Mouse (Mus musculus) liver, embryonic 12.5 days (tissue): ENCODE data around the gene Rala. TPM values are rescaled to one million over a fixed set of nuclear protein-coding genes. Genes with fewer than 3 reads are reported as not detected.

Source experiments
- ATAC-seq: fragments of 200-750 bp; cut with Nextera tagmentation; 2 replicates; pipeline ENCODE4 v1.8.0; 2017; ENCODE audit warnings: moderate number of reproducible peaks, mild to moderate bottlenecking, moderate library complexity
- H3K27ac ChIP-seq: fragments of 300-500 bp; sonication (generic); 2 replicates; pipeline ENCODE4 v1.5.1; 2016; ENCODE audit warnings: mild to moderate bottlenecking
- H3K27me3 ChIP-seq: fragments of 300-500 bp; sonication (generic); replicated peaks from 2 replicates; pipeline ENCODE4 v1.6.1; 2016; ENCODE audit warnings: mild to moderate bottlenecking, moderate library complexity
- H3K36me3 ChIP-seq: fragments of 300-500 bp; sonication (generic); 2 replicates; pipeline ENCODE4 v1.6.1; 2016; ENCODE audit warnings: mild to moderate bottlenecking, moderate library complexity
- H3K4me1 ChIP-seq: fragments of 300-500 bp; sonication (generic); 2 replicates; pipeline ENCODE4 v1.6.1; 2016
- H3K4me2 ChIP-seq: fragments of 300-500 bp; sonication (generic); 2 replicates; pipeline ENCODE4 v1.6.1; 2016; ENCODE audit warnings: mild to moderate bottlenecking, moderate library complexity
- H3K4me3 ChIP-seq: fragments of 300-500 bp; sonication (generic); 2 replicates; pipeline ENCODE4 v1.5.1; 2016; ENCODE audit warnings: mild to moderate bottlenecking, moderate library complexity
- H3K9ac ChIP-seq: fragments of 300-500 bp; sonication (generic); 2 replicates; pipeline ENCODE4 v1.6.1; 2016; ENCODE audit warnings: mild to moderate bottlenecking, moderate library complexity
- H3K9me3 ChIP-seq: fragments of 300-500 bp; sonication (generic); replicated peaks from 2 replicates; pipeline ENCODE4 v1.6.1; 2016; ENCODE audit warnings: mild to moderate bottlenecking, moderate library complexity
- WGBS: fragments of 180-500 bp; shearing (Covaris S2); methylation state at CpG from one replicate; pipeline ENCODE4 v1.1.7; 2016; ENCODE audit not compliant: insufficient replicate concordance; 5-methylcytosine and 5-hydroxymethylcytosine counted together
- polyA plus RNA-seq: library from polyadenylated mRNA; unstranded; fragments of >200 nt; fragmentation: Nextera tagmentation; extraction: Ambion mirVana; gene quantifications from 2 replicates; pipeline ENCODE4 v1.2.1, GENCODE M21; 2016

The Rala gene
- polyA plus RNA-seq: 27.8 and 30.4 TPM in 2 replicates

- peak within 1 kb of the TSS; percentile 83 for H3K4me2 ChIP-seq
- H3K27me3 ChIP-seq: peaks cover 21% of the 10 kb centered on the region; the same call in 1 of the 2 replicates
- H3K4me3 ChIP-seq: peak within 1 kb of the TSS; percentile 91
- peak; percentile 100 for ATAC-seq
- 7% methylated on average over 62 of the region's 69 CpGs for WGBS
- peaks cover 18% of the 10 kb centered on the region for H3K4me1 ChIP-seq
- H3K9me3 ChIP-seq: no peaks in the 10 kb centered on the region
- H3K36me3 ChIP-seq: no peaks in the 10 kb centered on the region
- peak within 1 kb of the TSS; percentile 74 for H3K27ac ChIP-seq
- peak within 1 kb of the TSS; percentile 79 for H3K9ac ChIP-seq
These were observed at the start of gene Rala for GRCm38 (mm10) chr13:17944078-17944917. TSS of gene Rala (minus strand) at chr13:17944239.

GRCm38 (mm10) chr13:17993515-17993847, 49.4 kb upstream of the Rala start:
- Histone ChIP-seq H3K27ac (no peak overlapping the region), H3K36me3 (0 out of 2 replicates have a peak, but pooled peaks cover 4% of the 10 kb centered on the region), H3K4me2 (peak overlapping the region; percentile 84), H3K9ac (peak overlapping the region; percentile 81), H3K27me3 (no peaks in the 10 kb centered on the region), H3K4me3 (peak overlapping the region; percentile 79), H3K4me1 (peaks cover 14% of the 10 kb centered on the region), H3K9me3 (no peaks in the 10 kb centered on the region)
- WGBS: 35% methylated on average over 7 of the region's 7 CpGs
- no peak for ATAC-seq

DNA sequence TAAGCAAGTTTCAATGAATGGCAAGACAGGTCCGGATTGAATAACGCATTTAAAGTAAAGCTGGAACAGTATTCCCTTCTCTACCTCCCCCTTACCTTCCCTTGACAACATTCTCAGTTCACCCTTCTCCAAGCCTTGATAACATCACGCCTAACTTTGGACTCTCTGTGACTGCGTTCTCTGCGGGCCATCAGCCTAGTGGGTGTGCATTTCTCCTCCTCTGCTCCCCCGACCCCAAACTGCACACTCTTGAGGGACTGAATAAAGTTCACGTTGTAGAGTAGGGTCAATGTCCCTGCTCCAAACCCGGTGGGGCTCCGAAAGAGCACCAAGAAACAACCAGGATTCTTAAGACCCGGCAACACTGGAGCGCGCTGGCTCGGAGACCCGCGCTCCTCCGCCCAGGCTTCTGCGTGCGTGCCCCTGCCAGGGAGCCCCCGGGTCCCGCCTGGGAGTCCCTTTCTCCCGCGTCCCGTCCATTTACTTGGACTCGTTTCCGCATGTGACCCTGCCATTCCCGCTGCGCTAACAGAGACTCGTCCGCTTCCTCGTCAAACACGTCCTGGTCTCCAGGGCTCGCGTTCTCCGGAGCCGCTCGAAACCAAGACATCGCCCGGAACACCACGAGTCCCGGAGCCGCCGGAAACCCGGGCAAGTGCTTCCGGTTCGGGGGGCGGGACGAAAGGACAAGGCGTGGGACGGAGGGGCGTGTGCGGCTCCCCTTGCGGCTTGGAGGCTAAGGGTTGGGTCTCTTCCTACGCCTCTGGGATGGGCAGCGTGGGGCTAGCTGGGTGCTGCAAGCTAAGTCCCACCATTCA, 48.9 kb upstream of the Rala start, which contains the start of gene Yae1d1:
TSS of gene Yae1d1 (minus strand) at position 653 of the 818 bp plus-strand sequence.
- under 1% methylated on average over 54 of the region's 54 CpGs for WGBS
- peak within 1 kb of the TSS; percentile 81 for H3K9ac ChIP-seq
- H3K27ac ChIP-seq: peak within 1 kb of the TSS; percentile 68
- H3K27me3 ChIP-seq: no peaks in the 10 kb centered on the region
- peak within 1 kb of the TSS; percentile 84 for H3K4me2 ChIP-seq
- peak within 1 kb of the TSS; percentile 79 for H3K4me3 ChIP-seq
- H3K4me1 ChIP-seq: peaks cover 14% of the 10 kb centered on the region
- H3K36me3 ChIP-seq: peaks cover 5% of the 10 kb centered on the region
- H3K9me3 ChIP-seq: no peaks in the 10 kb centered on the region
- peak; percentile 94 for ATAC-seq

DNA sequence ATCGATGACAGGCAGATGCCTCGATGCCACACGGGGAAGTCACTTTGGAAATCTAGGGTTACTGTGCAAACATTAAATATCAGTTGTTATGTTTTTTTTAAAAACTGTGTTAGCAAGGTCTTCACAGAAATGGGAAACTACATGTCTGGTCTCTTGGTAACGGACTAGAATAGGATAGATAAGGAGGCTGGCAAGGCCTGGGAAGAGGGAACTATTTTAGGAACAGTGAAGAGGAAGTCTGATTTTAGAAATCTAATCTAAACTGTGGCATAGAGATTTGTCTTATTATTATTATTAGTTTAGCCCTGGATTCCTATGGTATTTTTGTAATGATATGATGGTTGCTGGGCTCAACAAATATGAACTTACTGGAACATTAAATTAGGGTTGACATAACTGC, 48.0 kb upstream of the Rala start:
- Histone ChIP-seq H3K27me3 (no peaks in the 10 kb centered on the region), H3K36me3 (peaks cover 14% of the 10 kb centered on the region), H3K4me3 (peak overlapping the region; percentile 79), H3K4me1 (peaks cover 14% of the 10 kb centered on the region), H3K9me3 (no peaks in the 10 kb centered on the region), H3K9ac (peak overlapping the region; percentile 81), H3K4me2 (peak overlapping the region; percentile 84), H3K27ac (no peak overlapping the region)
- no peak for ATAC-seq
- WGBS: 49% methylated on average over 4 of the region's 4 CpGs

GRCm38 (mm10) chr13:17983194-17983593, 39.2 kb upstream of the Rala start:
- H3K4me1 ChIP-seq: no peaks in the 10 kb centered on the region
- WGBS: 43% methylated on average over 4 of the region's 4 CpGs
- H3K27ac ChIP-seq: no peak overlapping the region
- no peak overlapping the region for H3K4me3 ChIP-seq
- peaks cover 52% of the 10 kb centered on the region for H3K36me3 ChIP-seq
- H3K4me2 ChIP-seq: no peak overlapping the region
- no peaks in the 10 kb centered on the region for H3K9me3 ChIP-seq
- ATAC-seq: no peak
- no peaks in the 10 kb centered on the region for H3K27me3 ChIP-seq
- no peak overlapping the region for H3K9ac ChIP-seq

DNA sequence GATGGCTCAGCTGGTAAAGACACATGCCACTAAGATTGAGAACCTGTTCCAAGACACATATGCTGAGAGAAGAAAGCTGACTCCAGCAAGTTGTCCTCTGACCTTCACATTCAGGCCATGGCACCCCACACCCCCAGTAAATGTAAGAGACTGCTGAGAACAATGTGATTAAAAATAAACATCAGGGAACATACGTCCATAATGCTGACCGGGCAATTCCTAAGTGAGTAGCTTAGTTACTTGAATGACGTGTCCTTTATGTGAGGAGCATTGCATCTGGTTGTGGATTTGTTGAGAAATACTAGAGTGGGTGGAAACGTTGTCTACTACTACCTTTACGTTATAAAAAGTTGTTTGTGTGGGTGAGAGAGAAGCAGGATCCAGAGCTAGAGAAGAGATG, 38.6 kb upstream of the Rala start:
- Histone ChIP-seq H3K4me2 (no peak overlapping the region), H3K9ac (no peak overlapping the region), H3K36me3 (peaks cover 48% of the 10 kb centered on the region), H3K4me1 (no peaks in the 10 kb centered on the region), H3K27ac (no peak overlapping the region), H3K9me3 (no peaks in the 10 kb centered on the region), H3K4me3 (no peak overlapping the region), H3K27me3 (no peaks in the 10 kb centered on the region)
- ATAC-seq: no peak
- WGBS: 70% methylated on average over 5 of the region's 5 CpGs

DNA sequence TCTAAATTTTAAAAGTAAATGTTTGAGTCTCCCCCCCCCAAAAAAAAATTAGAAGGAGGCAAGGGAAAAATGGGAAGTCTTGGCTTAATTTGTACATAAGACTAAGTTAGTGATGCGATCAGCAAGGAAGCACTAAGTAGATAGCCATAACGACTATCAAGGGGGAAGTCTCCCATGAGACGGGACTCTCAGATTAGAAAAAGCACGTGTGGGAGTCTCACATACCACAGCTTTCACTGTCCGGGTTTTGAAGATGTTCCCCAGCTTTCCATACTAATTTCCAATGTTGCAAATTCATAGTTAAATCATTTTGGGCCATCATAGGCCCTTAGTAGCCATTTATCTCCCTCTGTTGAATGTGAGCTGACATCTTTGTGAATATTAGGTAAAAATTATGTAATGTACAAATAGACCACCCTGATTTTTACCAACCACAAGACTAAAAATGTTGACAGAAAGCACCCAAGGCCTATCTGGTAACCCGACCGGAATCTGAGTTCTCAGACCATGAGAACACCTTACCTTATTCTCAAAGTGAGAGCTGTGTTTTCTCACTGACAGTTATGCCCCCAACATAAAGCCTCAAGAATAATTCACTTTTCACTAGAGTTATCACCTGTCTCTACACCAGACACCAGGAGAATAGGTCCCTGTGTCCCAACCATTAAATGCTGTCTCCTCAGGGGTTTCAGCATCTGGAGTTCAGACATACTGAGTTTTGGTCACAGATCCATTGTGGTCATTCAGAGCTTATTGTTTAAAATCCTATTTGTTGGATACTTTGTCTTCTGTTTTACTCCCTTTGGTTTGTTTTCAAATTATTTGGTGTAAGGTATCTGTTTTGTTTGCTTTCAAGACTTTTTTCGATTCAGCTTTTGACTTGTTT, 33.1 kb upstream of the Rala start:
- Histone ChIP-seq H3K36me3 (no peaks in the 10 kb centered on the region), H3K9ac (no peak overlapping the region), H3K4me2 (no peak overlapping the region), H3K9me3 (no peaks in the 10 kb centered on the region), H3K27ac (no peak overlapping the region), H3K27me3 (peaks cover 6% of the 10 kb centered on the region; the same call in 1 of the 2 replicates), H3K4me1 (no peaks in the 10 kb centered on the region), H3K4me3 (no peak overlapping the region)
- WGBS: 53% methylated on average over 8 of the region's 8 CpGs
- no peak for ATAC-seq

- H3K27ac ChIP-seq: no peak overlapping the region
- no peak overlapping the region for H3K4me2 ChIP-seq
- no peaks in the 10 kb centered on the region for H3K4me1 ChIP-seq
- no peak overlapping the region for H3K9ac ChIP-seq
- ATAC-seq: no peak
- WGBS: 8% methylated on average over 2 of the region's 2 CpGs
- no peaks in the 10 kb centered on the region for H3K36me3 ChIP-seq
- H3K27me3 ChIP-seq: peaks cover 6% of the 10 kb centered on the region; the same call in 1 of the 2 replicates
- no peak overlapping the region for H3K4me3 ChIP-seq
- H3K9me3 ChIP-seq: no peaks in the 10 kb centered on the region
These were observed 31.9 kb upstream of the Rala start for GRCm38 (mm10) chr13:17975891-17976290.

- Histone ChIP-seq H3K9me3 (no peaks in the 10 kb centered on the region), H3K4me1 (no peaks in the 10 kb centered on the region), H3K4me3 (no peak overlapping the region), H3K36me3 (no peaks in the 10 kb centered on the region), H3K4me2 (no peak overlapping the region), H3K9ac (no peak overlapping the region), H3K27me3 (peaks cover 6% of the 10 kb centered on the region; the same call in 1 of the 2 replicates), H3K27ac (no peak overlapping the region)
- no peak for ATAC-seq
- WGBS: 52% methylated on average over 1 of the region's 1 CpGs
These were observed 31.4 kb upstream of the Rala start for GRCm38 (mm10) chr13:17975457-17975856.

DNA sequence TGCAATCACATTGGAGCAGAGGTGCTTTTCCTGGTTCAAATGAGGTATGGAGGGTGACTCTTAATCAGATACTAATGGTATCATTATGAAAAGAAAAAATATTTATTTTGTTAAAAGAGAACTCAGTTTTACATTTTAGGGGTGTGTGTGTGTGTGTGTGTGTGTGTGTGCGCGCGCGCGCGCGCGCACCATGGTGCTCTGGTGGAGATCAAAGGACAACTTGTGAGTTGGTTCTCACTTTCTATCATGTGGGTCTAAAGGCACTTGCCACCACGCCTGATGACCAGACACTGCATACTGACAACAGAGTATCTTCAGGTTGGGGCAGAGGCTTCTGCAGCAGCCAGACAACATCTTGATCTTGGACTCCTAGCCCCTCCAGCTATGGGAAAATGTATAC, 30.7 kb upstream of the Rala start:
- no peaks in the 10 kb centered on the region for H3K9me3 ChIP-seq
- no peak for ATAC-seq
- H3K27me3 ChIP-seq: peaks cover 6% of the 10 kb centered on the region; the same call in 1 of the 2 replicates
- 87% methylated on average over 9 of the region's 9 CpGs for WGBS
- H3K4me1 ChIP-seq: no peaks in the 10 kb centered on the region
- H3K9ac ChIP-seq: no peak overlapping the region
- H3K4me2 ChIP-seq: no peak overlapping the region
- no peak overlapping the region for H3K4me3 ChIP-seq
- no peaks in the 10 kb centered on the region for H3K36me3 ChIP-seq
- H3K27ac ChIP-seq: no peak overlapping the region

GRCm38 (mm10) chr13:17960613-17961012, 16.6 kb upstream of the Rala start:
- Histone ChIP-seq H3K27ac (no peak overlapping the region), H3K9me3 (no peaks in the 10 kb centered on the region), H3K27me3 (peaks cover 8% of the 10 kb centered on the region; the same call in 1 of the 2 replicates), H3K36me3 (no peaks in the 10 kb centered on the region), H3K4me1 (no peaks in the 10 kb centered on the region), H3K9ac (no peak overlapping the region), H3K4me3 (no peak overlapping the region), H3K4me2 (no peak overlapping the region)
- 43% methylated on average over 7 of the region's 7 CpGs for WGBS
- ATAC-seq: no peak
